Mouse (Mus musculus) R1 (cell line): ENCODE results near the gene D2hgdh.
A peak's percentile ranks its signal among the peaks of the same experiment; 100 is the strongest.
"Not testable (repeated sequence)": the region's sequence is repeated elsewhere in the genome, so short reads cannot be mapped to it uniquely, and the experiment has no call there.

Experiments used
- DNase-seq: peaks from one replicate; pipeline ENCODE4 v3.0.0-alpha.2; 2018; ENCODE audit warnings: low read depth, low spot score

The D2hgdh gene

DNA sequence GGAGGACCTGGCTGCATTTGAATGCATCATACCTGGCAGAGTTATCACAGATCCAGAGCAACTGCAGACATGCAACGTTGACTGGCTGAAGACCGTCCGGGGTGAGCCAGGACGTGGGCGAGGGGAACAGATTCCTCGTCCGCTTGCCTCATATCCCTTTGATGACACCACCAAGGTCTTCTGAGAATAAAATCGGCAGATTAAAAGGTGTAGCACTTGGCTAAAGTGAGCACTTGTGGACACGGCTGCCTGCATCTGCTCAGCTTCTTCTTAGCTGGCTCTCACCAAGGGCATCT, 1.8 kb downstream of the D2hgdh start:
- DNase-seq, result no peak

- DNase-seq, result peak; percentile 1
These were observed 8.1 kb downstream of the D2hgdh start for GRCm38 (mm10) chr1:93832754-93833360.

GRCm38 (mm10) chr1:93834671-93835150, 10.0 kb downstream of the D2hgdh start:
- peak; percentile 6 for DNase-seq

- DNase-seq, result peak; percentile 0
These were observed 10.5 kb downstream of the D2hgdh start for GRCm38 (mm10) chr1:93835211-93835610.

GRCm38 (mm10) chr1:93835876-93836531, 11.3 kb downstream of the D2hgdh start:
- peak; percentile 0 for DNase-seq

DNA sequence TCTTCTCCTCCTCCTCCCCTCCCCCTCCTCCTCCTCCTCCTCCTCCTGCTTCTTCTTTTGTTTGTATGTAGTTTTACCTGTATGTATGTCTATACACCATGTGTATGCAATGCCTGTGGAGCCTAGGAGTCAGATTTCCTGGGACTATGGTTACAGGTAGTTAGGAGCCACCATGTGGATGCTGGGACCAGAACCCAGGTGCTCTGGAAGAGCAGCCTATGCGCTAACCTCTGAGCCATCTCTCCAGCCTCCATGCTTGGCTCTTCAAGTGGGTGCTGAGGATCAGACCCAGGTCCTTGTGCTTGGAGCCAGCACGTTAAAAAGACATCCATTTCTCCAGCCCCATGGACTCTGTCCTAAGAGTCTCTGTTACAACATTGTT, 11.8 kb downstream of the D2hgdh start:
- DNase-seq, result peak; percentile 0

GRCm38 (mm10) chr1:93837335-93837734, 12.6 kb downstream of the D2hgdh start:
- peak; percentile 0 for DNase-seq

DNA sequence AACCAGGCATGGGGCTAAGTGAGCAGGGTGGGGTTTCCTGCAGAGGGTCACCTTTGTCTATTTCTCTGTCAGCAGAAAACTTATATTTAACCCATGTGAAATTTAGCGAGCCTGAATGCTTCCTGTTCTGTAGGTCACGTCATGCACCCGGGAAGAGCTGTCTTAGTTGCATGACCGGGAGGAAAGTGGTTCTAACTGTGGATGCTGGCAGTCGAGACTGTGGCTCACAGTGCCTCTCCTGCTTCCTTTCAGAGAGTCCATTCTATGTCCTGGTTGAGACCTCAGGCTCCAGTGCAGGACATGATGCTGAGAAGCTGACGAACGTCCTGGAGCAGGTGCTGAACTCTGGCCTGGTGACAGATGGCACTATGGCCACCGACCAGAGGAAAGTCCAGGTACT, 13.9 kb downstream of the D2hgdh start:
- not testable (repeated sequence) for DNase-seq

- DNase-seq, result not testable (repeated sequence)
These were observed 21.2 kb downstream of the D2hgdh start for GRCm38 (mm10) chr1:93845766-93846366.

- DNase-seq, result not testable (repeated sequence)
These were observed 31.1 kb downstream of the D2hgdh start for GRCm38 (mm10) chr1:93855790-93856189.

DNA sequence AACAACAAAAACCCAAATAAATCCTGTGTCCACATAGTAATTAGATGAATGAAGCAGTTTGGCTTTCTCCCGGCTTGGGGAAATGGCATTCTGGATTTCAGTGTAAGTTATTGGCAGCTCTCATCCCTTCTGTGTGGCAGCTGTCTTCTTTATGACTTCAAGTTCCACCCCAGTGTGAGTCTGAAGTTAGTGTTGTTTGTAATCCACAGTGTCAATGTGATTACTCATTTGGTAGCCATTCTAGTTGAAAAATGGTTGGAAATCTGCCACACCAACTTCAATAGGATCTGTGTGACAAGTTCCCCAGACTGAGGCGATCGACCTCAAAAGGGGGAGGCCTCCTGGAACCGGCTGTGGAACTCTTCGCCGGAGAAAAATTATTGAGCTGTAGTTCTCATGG, 32.7 kb downstream of the D2hgdh start:
- DNase-seq, result no peak

- no peak for DNase-seq
These were observed 33.3 kb downstream of the D2hgdh start for GRCm38 (mm10) chr1:93857991-93858390.

DNA sequence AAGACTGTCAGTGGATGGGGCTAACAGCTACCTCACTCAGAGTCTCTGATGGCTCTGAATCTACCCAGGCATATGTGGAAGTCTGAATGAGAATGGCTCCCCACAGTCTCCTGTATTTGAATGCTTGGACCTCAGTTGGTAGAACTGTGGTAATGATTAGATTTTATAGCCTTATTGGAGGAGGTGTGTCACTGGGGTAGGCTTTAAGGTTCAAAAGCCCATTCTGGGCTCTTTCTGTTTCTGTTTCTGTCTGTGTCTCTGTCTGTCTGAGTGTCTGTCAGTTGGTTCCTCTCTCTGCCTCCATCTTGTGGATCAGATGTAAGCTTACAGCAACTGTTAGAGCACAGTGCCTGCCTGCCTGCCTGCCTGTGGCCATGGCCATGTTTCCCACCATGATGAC, 34.9 kb downstream of the D2hgdh start:
- DNase-seq, result no peak

- DNase-seq, result not testable (repeated sequence)
These were observed 36.3 kb downstream of the D2hgdh start, which contains the start of gene Gal3st2 for GRCm38 (mm10) chr1:93861048-93861447. Gene Gal3st2, plus strand, starts transcription at chr1:93861306.

DNA sequence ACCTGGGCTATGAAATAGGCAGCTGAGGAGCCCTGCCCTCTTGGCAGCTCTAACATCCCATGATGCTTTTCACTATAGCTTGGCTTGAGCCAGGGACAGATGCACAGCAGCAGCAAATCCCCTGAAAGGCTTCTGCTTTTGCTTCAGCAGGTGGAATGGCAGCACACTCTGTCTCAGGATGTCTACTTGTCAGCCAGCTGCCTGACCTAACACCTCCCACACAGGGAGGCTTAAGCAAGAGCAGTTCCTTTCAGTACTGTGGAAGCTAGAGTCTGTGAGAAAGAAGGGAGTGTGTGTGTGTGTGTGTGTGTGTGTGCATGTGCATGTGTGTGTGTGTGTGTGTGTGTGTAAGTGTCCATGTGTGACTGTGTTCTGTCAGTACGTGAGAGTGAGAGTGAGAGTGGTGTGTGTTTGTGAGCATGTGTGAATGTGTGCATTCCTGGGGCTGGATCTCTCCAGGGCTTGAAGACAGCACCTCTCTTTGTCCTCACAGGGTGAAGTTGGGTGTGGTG, 46.9 kb downstream of the D2hgdh start:
- DNase-seq, result not testable (repeated sequence)

- DNase-seq, result not testable (repeated sequence)
These were observed 49.7 kb downstream of the D2hgdh start for GRCm38 (mm10) chr1:93874405-93874804.

DNA sequence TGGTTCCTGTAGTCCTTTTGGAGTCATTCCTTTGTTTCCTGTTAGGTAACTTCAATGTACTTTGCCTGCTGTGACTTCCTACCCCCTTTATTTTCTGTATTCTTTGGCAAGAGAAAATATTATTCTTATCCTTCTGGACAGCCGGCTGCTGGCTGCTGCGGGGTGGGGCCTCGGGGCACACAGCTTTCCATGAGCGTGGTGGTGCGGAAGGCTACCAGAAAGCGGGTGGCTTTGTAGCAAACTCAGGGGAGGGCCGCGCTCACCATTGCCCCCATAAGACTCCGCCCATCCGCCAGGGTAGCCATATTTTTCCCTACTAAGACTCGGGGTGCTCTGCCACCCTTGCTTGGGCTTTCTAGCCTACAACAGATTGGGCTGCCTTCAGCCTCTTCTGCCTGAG, 57.1 kb downstream of the D2hgdh start:
- not testable (repeated sequence) for DNase-seq

DNA sequence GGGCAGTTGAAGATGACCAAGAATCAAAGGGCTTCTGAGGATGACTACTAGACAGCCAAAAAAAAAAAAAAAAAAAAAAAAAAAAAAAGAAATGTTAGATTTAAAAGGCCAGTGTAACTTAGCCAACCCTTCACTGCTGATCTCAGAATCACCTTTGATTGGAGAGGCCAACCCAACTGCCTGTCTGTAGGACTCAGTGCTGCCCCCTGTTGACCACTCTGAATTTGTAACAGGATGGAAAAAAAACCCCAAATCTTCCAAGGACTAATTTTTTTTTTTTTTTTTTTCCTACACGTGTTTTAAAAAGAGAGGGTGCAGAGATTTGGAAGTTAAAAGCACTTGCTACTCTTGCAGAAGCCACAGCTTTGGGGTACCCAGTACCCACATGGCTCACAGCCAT, 66.2 kb downstream of the D2hgdh start:
- peak; percentile 17 for DNase-seq

DNA sequence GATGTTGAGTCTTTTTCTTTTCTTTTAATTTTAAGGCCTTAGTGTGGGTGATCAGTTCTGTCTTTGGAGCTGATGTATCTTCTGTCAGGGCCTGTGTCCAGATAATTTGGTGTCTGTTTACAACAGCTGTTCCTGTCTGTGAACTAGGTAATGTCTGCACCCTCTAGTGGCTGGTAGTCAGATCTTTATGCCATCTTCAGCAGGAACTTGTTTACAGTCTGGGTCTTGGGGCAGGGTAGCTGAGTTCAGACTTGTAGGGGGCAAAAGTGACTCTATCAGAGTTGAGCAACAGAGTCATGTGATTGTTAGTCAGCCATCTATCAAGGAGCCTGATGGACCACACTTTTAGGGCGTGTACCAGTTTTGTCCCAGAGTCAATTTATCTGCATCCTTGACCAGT, 72.7 kb downstream of the D2hgdh start:
- DNase-seq, result not testable (repeated sequence)

GRCm38 (mm10) chr1:93901291-93901690, 76.6 kb downstream of the D2hgdh start:
- not testable (repeated sequence) for DNase-seq
